ENCODE assay signal across 13 mouse cellular contexts in genomic region chr8:76384282-76384637, GRCm38 (mm10).
A peak's percentile ranks its signal among the peaks of the same experiment; 100 is the strongest.
DNase-seq lines count a peak whose midpoint lies in the region; ATAC-seq and TF ChIP-seq lines count a peak whose summit lies in the region.
"Had no signal": no experiment of that assay in that cellular context is flagged by ENCODE, and none has a peak within 500 bp of the region (broad histone marks: within the 10 kb centered on the region; RNA-seq: fewer than 3 reads in every experiment).

No protein-coding gene starts in this region.

- peak; percentile 1 for DNase-seq in heart, adult 8-10 months (ENCODE audit: low spot score)
- no peak for DNase-seq in heart, embryonic 10.5 days (ENCODE audit: low spot score)
- no peak for DNase-seq in midbrain, embryonic 10.5 days (ENCODE audit: low spot score)
- DNase-seq in forebrain, postnatal 0 days, result peak; percentile 79
- DNase-seq in layer of hippocampus, postnatal 36 days, result peak; percentile 30 to 43
- no peak for DNase-seq in ovary, postnatal 36 days (ENCODE audit: low spot score)
- DNase-seq: embryo, embryonic 11 days; gastrocnemius, postnatal 10 days; kidney, adult 18-20 months; lung, postnatal 10 days had no signal

- no peaks in the 10 kb centered on the region for H3K27me3 ChIP-seq in heart, embryonic 10.5 days (ENCODE audit: insufficient read depth, poor library complexity, severe bottlenecking)
- no peaks in the 10 kb centered on the region for H3K27me3 ChIP-seq in midbrain, embryonic 15.5 days (replicated peaks)
- H3K27me3 ChIP-seq in midbrain, embryonic 10.5 days (ENCODE audit: low read depth, poor library complexity, severe bottlenecking), result no peaks in the 10 kb centered on the region
- H3K27me3 ChIP-seq in forebrain, postnatal 0 days (ENCODE audit: insufficient read depth, low read length), result no peaks in the 10 kb centered on the region
- H3K27me3 ChIP-seq: liver, embryonic 12.5 days had no signal

- ATAC-seq in midbrain, embryonic 15.5 days (replicated peaks), result peak; percentile 45
- peak; percentile 77 for ATAC-seq in forebrain, postnatal 0 days
- ATAC-seq: liver, embryonic 12.5 days had no signal

- H3K4me1 ChIP-seq in heart, embryonic 10.5 days, result no peaks in the 10 kb centered on the region
- 0 out of 2 replicates have a peak, but pooled peaks cover 5% of the 10 kb centered on the region for H3K4me1 ChIP-seq in midbrain, embryonic 15.5 days
- peaks cover 6% of the 10 kb centered on the region; the same call in 1 of the 2 replicates for H3K4me1 ChIP-seq in midbrain, embryonic 10.5 days
- H3K4me1 ChIP-seq in forebrain, postnatal 0 days (ENCODE audit: insufficient read depth), result peaks cover 5% of the 10 kb centered on the region; the same call in 1 of the 2 replicates
- H3K4me1 ChIP-seq: liver, embryonic 12.5 days had no signal

- no peak overlapping the region for H3K4me2 ChIP-seq in midbrain, embryonic 15.5 days
- 0 out of 2 replicates have a peak overlapping the region, but pooled peaks have one; percentile 2 for H3K4me2 ChIP-seq in forebrain, postnatal 0 days (ENCODE audit: low read depth)
- H3K4me2 ChIP-seq: liver, embryonic 12.5 days had no signal

- no peak overlapping the region for H3K4me3 ChIP-seq in heart, embryonic 10.5 days
- H3K4me3 ChIP-seq in midbrain, embryonic 15.5 days, result no peak overlapping the region
- H3K4me3 ChIP-seq in midbrain, embryonic 10.5 days, result no peak overlapping the region
- no peak overlapping the region for H3K4me3 ChIP-seq in forebrain, postnatal 0 days (ENCODE audit: low read depth, low read length)
- H3K4me3 ChIP-seq: erythroblast, embryonic 14.5 days; liver, embryonic 12.5 days had no signal

- no peak overlapping the region for H3K27ac ChIP-seq in heart, embryonic 10.5 days
- no peak overlapping the region for H3K27ac ChIP-seq in midbrain, embryonic 15.5 days
- H3K27ac ChIP-seq in midbrain, embryonic 10.5 days (replicated peaks), result no peak overlapping the region
- H3K27ac ChIP-seq in forebrain, postnatal 0 days (ENCODE audit: low read depth, low read length), result peak overlapping the region; percentile 58; the same call in 1 of the 2 replicates
- H3K27ac ChIP-seq: liver, embryonic 12.5 days had no signal

- TF ChIP-seq CTCF in forebrain, postnatal 0 days (IDR thresholded peaks at IDR 0.05; ENCODE audit: low read depth), result no peak

- no peak overlapping the region for H3K9ac ChIP-seq in midbrain, embryonic 15.5 days
- no peak overlapping the region for H3K9ac ChIP-seq in forebrain, postnatal 0 days
- H3K9ac ChIP-seq: liver, embryonic 12.5 days had no signal

- H3K9me3 ChIP-seq in heart, embryonic 10.5 days, result no peaks in the 10 kb centered on the region
- H3K9me3 ChIP-seq in midbrain, embryonic 15.5 days, result no peaks in the 10 kb centered on the region
- no peaks in the 10 kb centered on the region for H3K9me3 ChIP-seq in midbrain, embryonic 10.5 days (replicated peaks)
- H3K9me3 ChIP-seq in forebrain, postnatal 0 days (ENCODE audit: low read length), result no peaks in the 10 kb centered on the region
- H3K9me3 ChIP-seq: liver, embryonic 12.5 days had no signal

- WGBS in heart, embryonic 10.5 days, result 79% methylated on average over 5 of the region's 5 CpGs
- WGBS in midbrain, embryonic 15.5 days, result 58% methylated on average over 5 of the region's 5 CpGs
- 88% methylated on average over 5 of the region's 5 CpGs for WGBS in midbrain, embryonic 10.5 days
- WGBS in forebrain, postnatal 0 days, result 21% methylated on average over 5 of the region's 5 CpGs

- H3K36me3 ChIP-seq in heart, embryonic 10.5 days, result no peaks in the 10 kb centered on the region
- H3K36me3 ChIP-seq in midbrain, embryonic 15.5 days (replicated peaks), result no peaks in the 10 kb centered on the region
- H3K36me3 ChIP-seq in midbrain, embryonic 10.5 days, result no peaks in the 10 kb centered on the region
- no peaks in the 10 kb centered on the region for H3K36me3 ChIP-seq in forebrain, postnatal 0 days (ENCODE audit: insufficient read depth)
- H3K36me3 ChIP-seq: liver, embryonic 12.5 days had no signal

Comparison
In these comparisons a context has a peak if more than half of its experiments do, and no peak if none do; other contexts are left out.
1. DNase-seq: peak in heart, adult 8-10 months (single experiment), forebrain, postnatal 0 days (single experiment) and layer of hippocampus, postnatal 36 days (2 of 2); none in heart, embryonic 10.5 days (single experiment), midbrain, embryonic 10.5 days (single experiment) and ovary, postnatal 36 days (single experiment).